Mouse (Mus musculus) testis, adult 2 months (tissue): ENCODE results near the gene Tnfsfm13. TPM values are rescaled to one million over a fixed set of nuclear protein-coding genes. Genes with fewer than 3 reads are reported as not detected.

Experiments
- H3K27ac ChIP-seq: fragments of 200-500 bp; 2 replicates; pipeline ENCODE4 v1.5.1; 2012; ENCODE audit warnings: low read depth, low read length; ENCODE audit not compliant: control insufficient read depth, insufficient read depth
- H3K27me3 ChIP-seq: fragments of 200-500 bp; 2 replicates; pipeline ENCODE4 v1.6.1; 2012; ENCODE audit warnings: mild to moderate bottlenecking, low read length, moderate library complexity; ENCODE audit not compliant: control insufficient read depth, insufficient read depth
- H3K36me3 ChIP-seq: fragments of 200-500 bp; 2 replicates; pipeline ENCODE4 v1.6.1; 2012; ENCODE audit warnings: mild to moderate bottlenecking, low read length; ENCODE audit not compliant: control insufficient read depth, insufficient read depth
- H3K4me1 ChIP-seq: fragments of 200-500 bp; 2 replicates; pipeline ENCODE4 v1.6.1; 2012; ENCODE audit warnings: low read length; ENCODE audit not compliant: control insufficient read depth, insufficient read depth
- H3K4me3 ChIP-seq: fragments of 200-500 bp; 2 replicates; pipeline ENCODE4 v1.5.1; 2012; ENCODE audit warnings: low read depth, mild to moderate bottlenecking, low read length, moderate library complexity, mixed read lengths; ENCODE audit not compliant: control insufficient read depth
- CTCF ChIP-seq: fragments of 200-500 bp; IDR thresholded peaks from 2 replicates; pipeline ENCODE4 v1.5.1; 2012; ENCODE audit warnings: low read depth, mild to moderate bottlenecking, inconsistent platforms, low read length, moderate library complexity; ENCODE audit not compliant: control insufficient read depth, insufficient read depth, insufficient replicate concordance
- POLR2A ChIP-seq: fragments of 200-500 bp; IDR thresholded peaks from 2 replicates; pipeline ENCODE4 v1.6.1; 2012; ENCODE audit warnings: low read depth, mild to moderate bottlenecking, inconsistent platforms, low read length, moderate library complexity; ENCODE audit not compliant: control insufficient read depth
- polyA plus RNA-seq: library from polyadenylated mRNA; depleted of rRNA; stranded (reverse); fragments of >200 nt; gene quantifications from 2 replicates; pipeline ENCODE4 v1.2.3, GENCODE M21; 2012

Tnfsfm13 gene
- polyA plus RNA-seq, 1 experiment = 1.9 TPM

DNA sequence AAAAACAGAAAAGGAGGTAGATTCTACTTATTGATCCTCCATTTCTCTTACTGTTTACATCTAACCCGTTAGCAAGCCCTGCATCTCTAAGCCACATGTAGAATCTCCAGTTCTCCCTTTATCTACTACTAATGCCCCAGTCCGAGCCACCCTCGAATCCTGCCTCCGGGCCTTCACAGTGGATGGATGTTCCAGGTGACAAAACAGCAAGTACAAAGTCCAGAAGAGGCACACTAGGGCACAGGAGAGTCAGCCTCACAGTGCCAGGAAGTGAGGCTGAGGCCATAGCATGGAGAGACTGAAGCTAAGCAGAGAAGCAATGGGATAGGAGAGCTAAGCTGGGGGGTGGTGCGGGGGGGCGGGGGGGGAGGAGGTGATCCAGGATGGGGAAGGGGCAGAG lies 3.0 kb downstream of the Tnfsfm13 start:
- TF ChIP-seq POLR2A (no peak), CTCF (no peak)
- H3K27ac ChIP-seq = no peak overlapping the region
- H3K27me3 ChIP-seq = no peaks in the 10 kb centered on the region
- no peaks in the 10 kb centered on the region for H3K36me3 ChIP-seq
- peaks cover 7% of the 10 kb centered on the region for H3K4me1 ChIP-seq
- H3K4me3 ChIP-seq = no peak overlapping the region

GRCm38 (mm10) chr11:69692196-69692811 lies 3.6 kb downstream of the Tnfsfm13 start:
- no peaks in the 10 kb centered on the region for H3K36me3 ChIP-seq
- peaks cover 7% of the 10 kb centered on the region for H3K4me1 ChIP-seq
- TF ChIP-seq POLR2A (no peak), CTCF (no peak)
- no peaks in the 10 kb centered on the region for H3K27me3 ChIP-seq
- no peak overlapping the region for H3K4me3 ChIP-seq
- H3K27ac ChIP-seq = no peak overlapping the region

GRCm38 (mm10) chr11:69689891-69690290 lies 6.0 kb downstream of the Tnfsfm13 start:
- Histone ChIP-seq H3K27ac (no peak overlapping the region), H3K4me3 (no peak overlapping the region), H3K4me1 (peaks cover 2% of the 10 kb centered on the region), H3K27me3 (no peaks in the 10 kb centered on the region), H3K36me3 (no peaks in the 10 kb centered on the region)
- TF ChIP-seq CTCF = no peak
- no peak for TF ChIP-seq POLR2A

- TF ChIP-seq CTCF (no peak), POLR2A (no peak)
- H3K27ac ChIP-seq = no peak overlapping the region
Measured at GRCm38 (mm10) chr11:69687061-69687460, 8.8 kb downstream of the Tnfsfm13 start.

GRCm38 (mm10) chr11:69686377-69686776 lies 9.5 kb downstream of the Tnfsfm13 start:
- peaks cover 9% of the 10 kb centered on the region for H3K4me1 ChIP-seq
- no peak for TF ChIP-seq CTCF
- TF ChIP-seq POLR2A = no peak
- peak overlapping the region; percentile 96; the same call in 1 of the 2 replicates for H3K27ac ChIP-seq
- no peaks in the 10 kb centered on the region for H3K36me3 ChIP-seq
- no peaks in the 10 kb centered on the region for H3K27me3 ChIP-seq
- H3K4me3 ChIP-seq = no peak overlapping the region

More at GRCm38 (mm10) chr11:69687061-69687460, 8.8 kb downstream of the Tnfsfm13 start:
- no peaks in the 10 kb centered on the region for H3K36me3 ChIP-seq
- no peak overlapping the region for H3K4me3 ChIP-seq
- H3K4me1 ChIP-seq = peaks cover 9% of the 10 kb centered on the region
- H3K27me3 ChIP-seq = no peaks in the 10 kb centered on the region

GRCm38 (mm10) chr11:69685526-69686148 lies 10.3 kb downstream of the Tnfsfm13 start, which contains the start of gene Tnfsf13:
Gene Tnfsf13, minus strand, starts transcription at chr11:69685784.
- no peaks in the 10 kb centered on the region for H3K36me3 ChIP-seq
- no peaks in the 10 kb centered on the region for H3K27me3 ChIP-seq
- H3K4me1 ChIP-seq = peaks cover 9% of the 10 kb centered on the region
- no peak within 1 kb of the TSS for H3K4me3 ChIP-seq
- H3K27ac ChIP-seq = peak within 1 kb of the TSS; percentile 96
- peak; percentile 42; the same call in 1 of the 2 replicates for TF ChIP-seq POLR2A
- TF ChIP-seq CTCF = no peak

GRCm38 (mm10) chr11:69684936-69685335 lies 11.0 kb downstream of the Tnfsfm13 start:
- Histone ChIP-seq H3K27ac (peak overlapping the region; percentile 75), H3K36me3 (no peaks in the 10 kb centered on the region), H3K4me1 (peaks cover 9% of the 10 kb centered on the region), H3K27me3 (no peaks in the 10 kb centered on the region), H3K4me3 (no peak overlapping the region)
- TF ChIP-seq POLR2A = no peak
- TF ChIP-seq CTCF = no peak
